Mouse (Mus musculus) embryonic facial prominence, embryonic 12.5 days (tissue): ENCODE measurements around the gene Tmem178b. TPM values are rescaled to one million over a fixed set of nuclear protein-coding genes. Genes with fewer than 3 reads are reported as not detected.

Source experiments
- ATAC-seq: fragments of 200-750 bp; cut with Nextera tagmentation; 2 replicates; pipeline ENCODE4 v1.8.0; 2017; ENCODE audit not compliant: insufficient number of reproducible peaks, insufficient read depth, low FRiP score, low TSS enrichment
- H3K27ac ChIP-seq: fragments of 300-500 bp; sonication (generic); 2 replicates; pipeline ENCODE4 v1.5.1; 2016; ENCODE audit warnings: mild to moderate bottlenecking
- H3K27me3 ChIP-seq: fragments of 300-500 bp; sonication (generic); 2 replicates; pipeline ENCODE4 v1.6.1; 2016; ENCODE audit warnings: mild to moderate bottlenecking, moderate library complexity
- H3K36me3 ChIP-seq: fragments of 300-500 bp; sonication (generic); 2 replicates; pipeline ENCODE4 v1.6.1; 2016; ENCODE audit warnings: mild to moderate bottlenecking
- H3K4me1 ChIP-seq: fragments of 300-500 bp; sonication (generic); 2 replicates; pipeline ENCODE4 v1.6.1; 2016
- H3K4me2 ChIP-seq: fragments of 300-500 bp; sonication (generic); replicated peaks from 2 replicates; pipeline ENCODE4 v1.6.1; 2016; ENCODE audit warnings: mild to moderate bottlenecking, moderate library complexity
- H3K4me3 ChIP-seq: fragments of 300-500 bp; sonication (generic); 2 replicates; pipeline ENCODE4 v1.5.1; 2016; ENCODE audit warnings: mild to moderate bottlenecking
- H3K9ac ChIP-seq: fragments of 300-500 bp; sonication (generic); 2 replicates; pipeline ENCODE4 v1.6.1; 2016; ENCODE audit warnings: mild to moderate bottlenecking, moderate library complexity
- H3K9me3 ChIP-seq: fragments of 300-500 bp; sonication (generic); 2 replicates; pipeline ENCODE4 v1.6.1; 2016; ENCODE audit warnings: mild to moderate bottlenecking, moderate library complexity
- WGBS: fragments of 180-500 bp; shearing (Covaris S2); methylation state at CpG from one replicate; pipeline ENCODE4 v1.1.7; 2016; 5-methylcytosine and 5-hydroxymethylcytosine counted together
- polyA plus RNA-seq: library from polyadenylated mRNA; unstranded; fragments of >200 nt; fragmentation: Nextera tagmentation; extraction: Ambion mirVana; gene quantifications from 2 replicates; pipeline ENCODE4 v1.2.1, GENCODE M21; 2016

Gene Tmem178b
- polyA plus RNA-seq, 1 experiment from 2014 or later = 2.2 TPM

DNA sequence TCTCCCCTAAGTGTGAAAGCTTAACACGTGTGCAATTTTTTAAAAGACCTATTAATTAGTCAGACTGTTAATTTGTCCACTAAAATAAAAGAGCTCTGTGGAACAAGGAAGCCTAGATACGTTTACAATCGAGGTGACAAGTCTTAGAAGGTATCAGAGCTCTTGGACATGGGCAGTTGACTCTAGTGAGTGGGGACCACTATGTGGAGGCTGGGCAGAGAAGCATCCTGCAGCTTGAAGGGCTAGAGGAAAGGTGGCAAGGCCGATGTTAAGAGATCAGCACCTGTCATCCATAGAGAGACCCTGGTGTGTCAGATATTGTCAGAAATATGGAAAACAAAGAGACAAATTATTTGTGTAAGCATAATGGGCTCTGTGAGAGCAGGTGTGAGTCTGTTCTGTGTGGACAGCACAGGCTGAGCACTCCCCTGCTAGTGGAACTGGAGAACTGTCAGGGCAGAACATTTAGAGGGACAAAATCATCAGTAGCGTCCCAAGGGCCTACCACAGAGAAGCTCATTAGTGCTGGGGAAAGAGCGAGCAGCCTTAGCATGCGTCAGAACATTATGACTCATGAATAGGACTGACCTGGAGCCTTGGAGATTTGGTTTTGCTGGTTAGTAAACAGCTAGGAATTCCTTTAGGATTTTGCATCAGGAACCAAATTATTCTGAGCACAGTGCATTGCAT lies 264.9 kb downstream of the Tmem178b start:
- no peak overlapping the region for H3K9ac ChIP-seq
- no peak for ATAC-seq
- H3K9me3 ChIP-seq = no peaks in the 10 kb centered on the region
- H3K4me2 ChIP-seq = no peak overlapping the region
- H3K27ac ChIP-seq = no peak overlapping the region
- WGBS = 75% methylated on average over 7 of the region's 7 CpGs
- no peaks in the 10 kb centered on the region for H3K27me3 ChIP-seq
- H3K36me3 ChIP-seq = no peaks in the 10 kb centered on the region
- H3K4me3 ChIP-seq = no peak overlapping the region
- no peaks in the 10 kb centered on the region for H3K4me1 ChIP-seq

DNA sequence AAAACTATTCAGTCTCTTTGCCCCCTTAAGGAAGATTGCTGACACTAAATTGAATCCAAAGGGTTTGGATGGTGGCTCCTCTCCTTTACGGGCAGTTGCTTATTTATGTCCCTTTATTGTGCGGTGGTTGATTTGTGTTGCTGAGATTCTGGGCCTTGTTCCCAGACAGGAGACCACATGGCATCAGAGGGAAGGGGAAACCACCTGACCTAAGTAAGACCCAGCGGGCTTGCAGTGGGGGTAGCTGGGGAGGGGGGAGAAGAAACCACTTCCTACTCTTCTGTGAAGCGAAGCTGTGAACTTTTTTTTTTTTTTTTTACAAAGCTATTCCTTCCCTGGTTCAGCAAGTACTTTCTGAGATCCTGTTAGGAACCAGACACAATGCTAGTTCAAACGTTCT lies 269.5 kb downstream of the Tmem178b start:
- no peaks in the 10 kb centered on the region for H3K9me3 ChIP-seq
- no peak for ATAC-seq
- H3K27me3 ChIP-seq = no peaks in the 10 kb centered on the region
- no peak overlapping the region for H3K27ac ChIP-seq
- 64% methylated on average over 5 of the region's 5 CpGs for WGBS
- H3K4me3 ChIP-seq = no peak overlapping the region
- no peaks in the 10 kb centered on the region for H3K36me3 ChIP-seq
- H3K4me1 ChIP-seq = no peaks in the 10 kb centered on the region
- H3K4me2 ChIP-seq = no peak overlapping the region
- no peak overlapping the region for H3K9ac ChIP-seq

DNA sequence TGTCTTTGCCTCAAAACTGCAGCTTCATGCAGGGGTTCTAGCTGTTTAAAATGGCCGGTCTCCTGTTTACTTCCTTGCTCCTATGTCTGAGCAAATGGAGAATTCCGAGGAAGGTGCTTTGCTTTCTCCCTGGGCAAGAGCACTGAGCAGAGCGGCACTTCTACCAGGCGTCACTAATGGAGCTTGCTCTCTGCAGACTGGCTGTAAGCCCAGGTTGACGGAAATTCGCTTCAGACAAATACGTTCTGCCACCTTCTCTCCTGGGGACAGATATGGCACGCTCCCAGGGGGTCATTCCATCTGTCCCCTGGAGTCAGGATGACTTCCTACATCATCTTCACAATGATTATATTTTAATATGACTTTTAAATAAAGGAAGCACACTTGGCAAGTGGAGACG lies 271.3 kb downstream of the Tmem178b start:
- Histone ChIP-seq H3K27ac (no peak overlapping the region), H3K9ac (no peak overlapping the region), H3K9me3 (no peaks in the 10 kb centered on the region), H3K36me3 (no peaks in the 10 kb centered on the region), H3K4me3 (no peak overlapping the region), H3K4me2 (no peak overlapping the region), H3K27me3 (no peaks in the 10 kb centered on the region), H3K4me1 (no peaks in the 10 kb centered on the region)
- 77% methylated on average over 9 of the region's 9 CpGs for WGBS
- ATAC-seq = no peak

DNA sequence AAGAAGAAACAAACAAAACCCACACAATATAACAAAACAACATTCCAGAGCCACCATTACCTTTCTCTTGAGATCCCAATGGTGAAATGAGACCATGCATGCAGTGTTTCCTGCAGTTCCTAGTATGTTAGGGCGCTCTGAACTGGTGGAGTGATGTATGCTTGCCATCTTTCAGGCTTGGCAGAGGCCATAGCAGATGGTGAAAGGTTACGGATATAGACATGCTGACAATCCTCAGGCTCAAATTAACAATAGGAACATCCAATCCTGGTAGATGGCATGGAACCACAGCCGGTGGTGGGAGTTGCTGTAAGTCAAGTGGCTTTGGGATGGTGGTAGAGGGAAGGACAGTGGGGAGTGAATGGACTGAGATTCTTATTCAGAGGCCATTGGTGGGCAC lies 272.5 kb downstream of the Tmem178b start:
- H3K4me3 ChIP-seq = no peak overlapping the region
- no peaks in the 10 kb centered on the region for H3K4me1 ChIP-seq
- no peak overlapping the region for H3K4me2 ChIP-seq
- H3K27ac ChIP-seq = no peak overlapping the region
- no peaks in the 10 kb centered on the region for H3K36me3 ChIP-seq
- no peaks in the 10 kb centered on the region for H3K9me3 ChIP-seq
- no peaks in the 10 kb centered on the region for H3K27me3 ChIP-seq
- 94% methylated on average over 3 of the region's 3 CpGs for WGBS
- H3K9ac ChIP-seq = no peak overlapping the region
- ATAC-seq = no peak

DNA sequence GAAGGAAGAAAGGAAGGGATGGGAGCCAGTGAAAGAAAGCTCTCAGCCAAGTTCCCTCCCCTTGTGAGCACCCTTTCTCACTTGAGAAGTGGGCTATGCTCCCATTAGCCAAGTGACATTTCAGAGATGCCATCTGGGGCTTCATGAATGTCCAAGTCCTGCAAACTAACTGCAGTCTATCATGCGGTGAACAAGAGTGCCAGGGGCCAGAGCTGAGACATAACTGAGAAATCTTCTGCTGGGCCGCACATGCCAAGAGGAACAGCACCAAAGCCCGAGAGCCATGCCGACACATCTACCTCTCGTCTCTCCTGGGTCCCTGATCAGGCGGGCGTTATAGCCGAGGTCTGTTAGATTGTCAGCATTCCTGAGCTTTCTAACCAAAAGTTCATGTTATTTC lies 279.2 kb downstream of the Tmem178b start:
- ATAC-seq = no peak
- Histone ChIP-seq H3K4me3 (no peak overlapping the region), H3K27me3 (no peaks in the 10 kb centered on the region), H3K9me3 (no peaks in the 10 kb centered on the region), H3K4me2 (no peak overlapping the region), H3K36me3 (no peaks in the 10 kb centered on the region), H3K9ac (no peak overlapping the region), H3K4me1 (no peaks in the 10 kb centered on the region), H3K27ac (no peak overlapping the region)
- 91% methylated on average over 8 of the region's 8 CpGs for WGBS

DNA sequence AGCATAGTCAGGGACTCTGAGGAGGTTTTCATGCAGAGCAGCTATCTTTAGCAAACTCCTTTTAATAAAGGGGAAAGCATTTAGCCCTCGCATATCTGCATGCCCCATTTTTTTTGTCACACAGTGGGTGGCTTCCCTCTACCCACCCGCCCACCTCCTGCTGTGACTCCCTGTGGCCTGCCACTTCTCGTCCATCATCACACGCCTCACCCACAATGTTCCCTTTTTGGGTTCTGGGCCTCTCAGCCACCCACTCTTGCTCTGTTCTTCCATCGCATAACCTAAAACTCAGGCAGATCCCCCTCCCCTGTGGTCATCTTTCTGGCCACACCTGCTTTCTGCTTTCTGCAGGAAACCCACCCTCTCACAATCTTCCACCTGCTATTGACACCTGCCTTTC lies 288.3 kb downstream of the Tmem178b start:
- Histone ChIP-seq H3K4me1 (no peaks in the 10 kb centered on the region), H3K4me3 (no peak overlapping the region), H3K27me3 (no peaks in the 10 kb centered on the region), H3K36me3 (no peaks in the 10 kb centered on the region), H3K9me3 (no peaks in the 10 kb centered on the region), H3K9ac (no peak overlapping the region), H3K4me2 (no peak overlapping the region), H3K27ac (no peak overlapping the region)
- 80% methylated on average over 5 of the region's 5 CpGs for WGBS
- no peak for ATAC-seq

DNA sequence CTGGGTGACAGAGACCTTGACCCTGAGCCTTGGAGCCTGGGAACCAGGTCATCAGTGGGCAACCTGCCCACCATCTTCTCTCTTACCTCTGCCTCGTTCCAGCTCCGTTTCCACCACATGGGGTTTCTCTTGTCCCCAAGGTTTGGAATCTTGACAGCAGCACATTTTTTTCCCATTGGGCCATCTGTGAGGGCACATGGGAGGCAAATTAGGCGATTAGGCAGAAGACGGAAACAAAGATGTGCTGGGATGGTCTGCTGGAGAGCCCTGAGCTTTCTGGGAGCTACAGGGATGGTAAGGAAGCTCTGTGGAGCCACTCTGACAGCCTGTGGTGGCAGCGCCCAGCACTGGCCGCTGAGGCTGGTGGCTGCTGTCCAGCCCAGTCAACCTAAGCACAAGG lies 300.5 kb downstream of the Tmem178b start:
- Histone ChIP-seq H3K27me3 (no peaks in the 10 kb centered on the region), H3K9me3 (no peaks in the 10 kb centered on the region), H3K4me2 (no peak overlapping the region), H3K27ac (no peak overlapping the region), H3K36me3 (no peaks in the 10 kb centered on the region), H3K4me3 (no peak overlapping the region), H3K4me1 (no peaks in the 10 kb centered on the region), H3K9ac (no peak overlapping the region)
- 68% methylated on average over 6 of the region's 6 CpGs for WGBS
- no peak for ATAC-seq

DNA sequence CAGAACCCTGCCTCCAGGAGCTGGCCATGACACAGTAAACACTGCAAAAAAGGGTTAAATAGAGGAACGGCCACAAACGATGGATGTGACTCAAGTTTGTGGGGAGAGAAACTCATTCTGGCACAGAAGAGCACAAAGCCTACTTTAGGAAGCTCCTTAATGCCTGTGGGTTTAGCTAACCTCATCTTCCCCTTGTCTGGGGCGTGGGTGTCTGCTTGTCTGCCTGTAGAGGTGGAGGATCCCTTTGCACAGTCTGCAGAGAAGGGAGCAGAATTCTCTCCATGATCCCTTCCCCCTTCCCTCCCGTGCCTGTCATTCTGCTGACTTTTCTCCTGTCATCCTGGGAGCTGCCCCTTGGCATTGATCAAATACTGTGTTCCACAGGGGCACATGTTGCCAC lies 304.8 kb downstream of the Tmem178b start:
- H3K4me2 ChIP-seq = no peak overlapping the region
- no peak for ATAC-seq
- 63% methylated on average over 4 of the region's 4 CpGs for WGBS
- no peaks in the 10 kb centered on the region for H3K36me3 ChIP-seq
- H3K27me3 ChIP-seq = no peaks in the 10 kb centered on the region
- no peak overlapping the region for H3K4me3 ChIP-seq
- no peaks in the 10 kb centered on the region for H3K4me1 ChIP-seq
- H3K9me3 ChIP-seq = no peaks in the 10 kb centered on the region
- H3K27ac ChIP-seq = no peak overlapping the region
- H3K9ac ChIP-seq = no peak overlapping the region

DNA sequence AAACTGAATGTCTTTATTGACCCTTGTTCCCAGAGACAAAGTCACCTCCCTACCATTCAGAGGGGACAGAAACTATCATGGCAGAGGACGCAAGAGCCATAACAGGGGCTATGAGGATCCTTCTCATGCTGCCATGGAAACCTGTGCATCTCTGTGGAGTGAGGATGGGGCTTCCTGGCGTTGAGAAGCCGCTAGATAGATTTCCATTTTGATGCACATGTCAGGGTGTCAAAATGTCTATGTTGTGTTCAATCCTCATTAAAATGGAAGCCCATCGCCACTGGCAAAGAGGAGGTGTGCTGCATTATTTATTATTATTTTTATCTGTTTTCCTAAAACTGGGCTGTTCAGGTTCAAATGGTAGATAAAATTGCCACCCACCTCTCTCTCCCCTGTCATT lies 307.5 kb downstream of the Tmem178b start:
- no peak overlapping the region for H3K9ac ChIP-seq
- no peak for ATAC-seq

DNA sequence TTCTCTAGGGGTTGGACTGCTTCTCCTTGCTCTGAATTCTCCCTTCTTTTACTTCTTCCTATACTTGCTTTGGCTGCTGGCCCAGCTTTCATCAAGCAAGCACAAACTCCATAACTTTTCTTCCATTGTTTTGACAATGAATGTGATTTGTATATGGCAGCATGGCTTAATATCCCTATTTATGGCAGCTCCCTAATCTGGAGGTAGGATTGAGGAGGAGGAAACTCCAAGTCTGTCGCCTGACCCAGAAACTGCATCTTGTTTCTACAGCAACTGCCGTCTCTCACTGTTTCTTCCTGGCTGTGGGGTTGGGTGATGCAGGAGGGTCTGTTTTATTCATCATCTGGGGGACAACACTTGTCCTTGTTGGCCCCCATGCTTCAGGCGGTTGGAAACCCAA lies 327.6 kb downstream of the Tmem178b start:
- Histone ChIP-seq H3K4me3 (no peak overlapping the region), H3K27me3 (no peaks in the 10 kb centered on the region), H3K9me3 (no peaks in the 10 kb centered on the region), H3K27ac (no peak overlapping the region), H3K36me3 (no peaks in the 10 kb centered on the region), H3K9ac (no peak overlapping the region), H3K4me1 (no peaks in the 10 kb centered on the region), H3K4me2 (no peak overlapping the region)
- ATAC-seq = no peak
- 81% methylated on average over 3 of the region's 3 CpGs for WGBS

More for the DNA sequence above, 307.5 kb downstream of the Tmem178b start:
- H3K4me2 ChIP-seq = no peak overlapping the region
- no peak overlapping the region for H3K27ac ChIP-seq
- no peaks in the 10 kb centered on the region for H3K27me3 ChIP-seq
- H3K9me3 ChIP-seq = no peaks in the 10 kb centered on the region
- WGBS = 94% methylated on average over 4 of the region's 4 CpGs
- H3K4me3 ChIP-seq = no peak overlapping the region
- H3K36me3 ChIP-seq = no peaks in the 10 kb centered on the region
- H3K4me1 ChIP-seq = no peaks in the 10 kb centered on the region

DNA sequence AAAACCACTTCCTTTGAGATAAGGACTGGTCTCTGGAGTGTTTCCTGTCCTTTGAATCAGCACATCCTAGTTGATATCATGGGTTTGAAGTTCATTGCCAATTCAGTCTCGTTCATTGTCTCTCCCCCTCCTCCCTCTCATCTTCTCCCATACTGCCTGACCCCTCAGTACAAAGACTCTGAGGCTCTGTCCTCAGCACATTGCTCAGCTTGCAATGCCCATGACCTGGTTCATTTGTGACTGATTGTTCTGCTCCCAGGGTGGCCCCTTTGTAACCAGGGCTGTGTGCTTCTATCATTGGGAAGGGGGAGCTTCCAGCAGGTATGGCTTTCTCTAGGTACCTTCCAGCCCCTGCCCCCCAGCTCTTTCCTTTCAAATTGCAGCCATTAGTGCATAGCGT lies 329.5 kb downstream of the Tmem178b start:
- no peaks in the 10 kb centered on the region for H3K4me1 ChIP-seq
- no peaks in the 10 kb centered on the region for H3K36me3 ChIP-seq
- no peaks in the 10 kb centered on the region for H3K27me3 ChIP-seq
- 69% methylated on average over 2 of the region's 2 CpGs for WGBS
- H3K27ac ChIP-seq = no peak overlapping the region
- H3K4me2 ChIP-seq = no peak overlapping the region
- ATAC-seq = no peak
- H3K4me3 ChIP-seq = no peak overlapping the region
- no peak overlapping the region for H3K9ac ChIP-seq
- no peaks in the 10 kb centered on the region for H3K9me3 ChIP-seq

DNA sequence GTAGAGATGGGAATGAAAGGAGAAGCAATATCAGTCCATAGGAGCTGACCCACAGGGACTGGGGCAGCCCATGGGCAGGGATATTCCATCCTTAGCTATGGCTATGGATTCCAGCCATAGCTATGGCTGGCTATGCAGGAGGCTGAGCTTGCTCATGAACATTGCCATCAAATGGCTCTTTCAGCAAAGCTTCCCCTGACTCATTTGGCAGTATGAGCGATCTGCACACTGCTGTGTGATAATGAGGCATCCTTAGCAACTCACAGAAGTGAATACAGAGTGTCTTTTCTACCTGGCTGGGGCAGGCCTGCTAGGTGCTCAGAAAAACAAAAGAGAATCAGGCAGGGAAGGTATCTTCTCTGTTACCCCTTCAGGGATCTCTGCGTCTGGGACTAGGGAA lies 332.3 kb downstream of the Tmem178b start:
- Histone ChIP-seq H3K36me3 (no peaks in the 10 kb centered on the region), H3K9me3 (no peaks in the 10 kb centered on the region), H3K27me3 (no peaks in the 10 kb centered on the region), H3K4me1 (no peaks in the 10 kb centered on the region), H3K4me2 (no peak overlapping the region), H3K4me3 (no peak overlapping the region), H3K9ac (no peak overlapping the region), H3K27ac (no peak overlapping the region)
- WGBS = 69% methylated on average over 2 of the region's 2 CpGs
- ATAC-seq = no peak

DNA sequence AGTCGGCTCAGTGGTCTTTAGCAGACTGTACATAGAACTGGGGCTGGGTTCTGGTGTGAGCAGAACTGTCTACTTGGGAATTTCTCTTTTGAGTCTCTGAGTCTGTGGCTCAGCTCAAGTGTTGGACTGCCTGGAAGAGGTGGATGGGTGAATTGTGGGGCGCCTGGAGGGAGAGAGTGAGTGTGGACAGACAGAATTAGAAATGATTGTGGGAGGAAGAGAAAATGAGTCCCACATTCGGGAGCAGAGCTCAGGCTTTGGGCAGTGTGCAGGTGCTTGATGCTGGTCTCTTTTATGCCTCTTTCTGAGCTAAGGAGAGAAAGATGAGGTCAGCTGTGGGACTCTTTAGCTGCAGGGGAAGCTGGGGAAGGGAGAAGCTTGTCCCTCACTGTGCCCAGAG lies 334.9 kb downstream of the Tmem178b start:
- no peaks in the 10 kb centered on the region for H3K4me1 ChIP-seq
- H3K9ac ChIP-seq = no peak overlapping the region
- no peak overlapping the region for H3K4me2 ChIP-seq
- no peak for ATAC-seq
- H3K27ac ChIP-seq = no peak overlapping the region
- 76% methylated on average over 3 of the region's 3 CpGs for WGBS
- no peaks in the 10 kb centered on the region for H3K9me3 ChIP-seq
- no peaks in the 10 kb centered on the region for H3K27me3 ChIP-seq
- H3K4me3 ChIP-seq = no peak overlapping the region
- no peaks in the 10 kb centered on the region for H3K36me3 ChIP-seq
